Mouse (Mus musculus) right cerebral cortex, adult 18-20 months (tissue): ENCODE results near the gene Fzd5.

ENCODE experiments used
- DNase-seq: peaks from one replicate; pipeline ENCODE4 v3.0.0; 2022; ENCODE audit warnings: mixed read lengths

Gene Fzd5

GRCm38 (mm10) chr1:64733453-64734245 lies 3.9 kb downstream of the Fzd5 start:
- no peak for DNase-seq

DNA sequence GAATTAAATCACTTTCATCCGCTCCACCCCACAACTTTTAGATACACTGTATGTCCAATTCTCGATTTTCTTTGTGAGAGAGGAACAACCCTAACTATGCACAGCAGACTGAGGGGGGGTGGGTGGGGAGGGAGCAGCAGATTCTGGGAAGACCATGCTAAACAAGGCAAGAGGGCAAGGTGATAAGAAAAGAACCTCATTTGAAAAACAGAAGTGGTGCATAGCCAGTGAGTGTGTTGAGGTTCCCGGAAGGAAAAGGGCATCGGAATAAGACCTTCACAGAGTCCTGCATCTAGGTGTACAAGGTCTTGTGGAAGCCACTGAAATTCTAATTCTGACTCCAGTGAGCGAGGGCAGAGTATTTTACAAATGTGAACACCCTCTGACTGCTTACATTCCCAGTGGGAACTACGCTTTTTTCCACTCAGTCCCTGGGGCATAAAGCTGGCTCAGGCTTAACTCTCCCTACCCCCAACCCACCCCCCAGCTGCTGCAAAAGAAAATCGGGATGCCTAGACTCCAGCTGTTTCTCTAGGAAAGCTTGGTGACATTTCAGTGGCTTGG lies 4.8 kb downstream of the Fzd5 start:
- DNase-seq = no peak

- DNase-seq = no peak
Measured at GRCm38 (mm10) chr1:64732161-64732560, 5.4 kb downstream of the Fzd5 start.

DNA sequence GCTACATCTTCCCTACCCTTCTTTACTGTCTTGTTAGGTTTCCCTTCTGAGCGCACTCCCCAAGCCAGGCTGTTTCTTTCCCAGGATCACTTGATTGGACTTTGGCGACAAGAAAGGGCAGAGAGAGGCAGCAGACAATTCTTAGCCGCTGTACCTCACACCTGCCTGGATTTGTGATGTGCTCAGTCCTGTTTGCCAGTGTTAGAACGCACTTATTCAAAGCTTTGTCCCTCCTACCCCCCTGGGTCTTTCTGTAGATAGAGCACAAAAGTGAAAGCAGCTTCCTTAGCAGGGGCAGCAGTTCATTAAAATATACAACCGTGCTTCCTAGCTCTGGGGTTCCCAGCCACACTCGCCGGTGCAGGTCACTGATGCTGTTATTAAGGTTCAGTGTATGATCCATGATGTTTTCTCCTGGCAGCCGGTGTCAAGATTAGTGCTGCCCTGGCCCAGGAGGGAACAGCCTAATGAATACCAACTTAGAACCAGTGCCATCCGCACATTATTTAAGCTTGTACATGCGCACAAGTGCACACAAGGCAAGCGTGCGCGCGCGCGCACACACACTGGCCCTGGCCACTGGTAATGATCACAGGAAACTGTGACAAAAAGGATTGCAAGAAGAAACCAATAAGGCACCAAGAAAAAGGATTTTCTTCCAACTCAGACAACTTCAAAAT lies 6.1 kb downstream of the Fzd5 start:
- DNase-seq = no peak

GRCm38 (mm10) chr1:64730046-64730445 lies 7.5 kb downstream of the Fzd5 start:
- no peak for DNase-seq

GRCm38 (mm10) chr1:64721034-64721587 lies 16.4 kb downstream of the Fzd5 start:
- DNase-seq = no peak

DNA sequence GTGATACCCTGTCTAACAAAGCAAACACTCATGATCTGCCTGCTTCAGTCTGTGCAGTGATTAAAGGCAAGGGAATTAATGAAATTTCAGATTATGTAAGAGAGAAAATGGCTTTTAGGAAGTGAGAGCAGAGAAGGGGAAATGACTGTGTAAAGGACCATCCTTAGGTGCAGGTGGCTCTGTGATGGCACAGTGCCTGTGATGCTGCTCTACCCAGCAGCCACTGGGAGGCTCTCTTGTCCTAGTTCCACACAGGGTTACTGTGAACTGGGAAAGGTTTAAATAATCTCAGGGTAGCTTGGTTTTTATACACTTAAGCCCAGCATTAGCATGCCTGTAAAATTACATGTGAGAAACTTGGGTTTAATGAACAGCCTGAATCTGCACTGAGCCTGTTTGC lies 20.0 kb downstream of the Fzd5 start:
- DNase-seq = peak; percentile 70

- no peak for DNase-seq
Measured at GRCm38 (mm10) chr1:64716589-64717304, 20.8 kb downstream of the Fzd5 start.

- no peak for DNase-seq
Measured at GRCm38 (mm10) chr1:64715458-64715857, 22.1 kb downstream of the Fzd5 start.

DNA sequence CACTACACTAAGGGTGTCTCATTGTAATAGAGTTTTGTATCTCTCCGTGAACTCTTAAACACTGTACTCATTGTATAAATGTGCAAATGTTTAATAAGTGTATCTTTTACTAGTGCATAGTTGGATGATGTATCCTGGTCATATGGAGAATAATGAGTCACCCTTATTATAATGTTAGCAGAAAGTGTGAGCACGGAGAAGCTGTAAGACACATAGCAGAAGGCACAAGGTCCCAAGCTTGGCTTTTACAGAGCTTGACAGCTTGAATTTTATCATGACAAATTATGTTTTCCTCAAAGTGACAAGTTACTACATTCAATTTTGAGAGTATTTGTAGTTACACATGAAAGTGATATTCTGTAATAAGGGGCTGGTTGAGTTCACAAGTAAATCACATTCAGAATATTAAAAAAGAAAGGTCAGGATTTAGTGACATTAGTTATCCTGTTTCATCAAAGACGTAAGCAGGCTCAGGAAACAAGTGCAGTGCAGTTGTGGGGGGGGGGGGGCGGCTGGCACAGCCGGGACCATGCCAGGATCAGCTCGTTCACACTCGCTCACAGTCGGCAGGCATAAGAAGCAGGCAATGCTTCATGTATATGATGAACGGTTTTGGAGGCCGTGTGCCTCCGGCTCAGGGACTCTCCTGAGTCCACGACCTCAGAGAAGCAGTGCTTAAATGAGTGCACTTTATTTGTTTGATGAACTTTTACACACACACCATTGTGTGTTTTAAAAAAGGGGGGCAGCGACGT lies 25.4 kb downstream of the Fzd5 start:
- no peak for DNase-seq

DNA sequence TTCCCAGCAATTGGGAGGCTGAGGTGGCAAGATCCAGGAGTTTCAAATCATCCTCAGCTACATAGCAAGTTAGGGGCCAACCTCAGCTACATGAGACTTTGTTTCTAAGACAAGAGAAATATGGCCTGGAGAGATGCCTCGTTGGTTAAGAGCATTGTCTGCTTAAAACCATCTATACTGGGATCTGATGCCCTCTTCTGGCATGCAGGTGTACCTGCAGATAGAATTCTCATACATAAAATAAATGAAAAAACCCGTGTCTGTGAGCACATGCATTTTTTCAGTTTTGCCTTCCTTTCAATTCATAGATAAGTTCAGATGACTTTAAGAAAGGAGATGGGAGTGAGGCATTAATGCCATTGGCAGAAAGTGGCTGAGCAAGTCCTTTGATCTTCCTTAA lies 27.7 kb downstream of the Fzd5 start:
- no peak for DNase-seq

- no peak for DNase-seq
Measured at GRCm38 (mm10) chr1:64706610-64707009, 30.9 kb downstream of the Fzd5 start.

GRCm38 (mm10) chr1:64705230-64705629 lies 32.3 kb downstream of the Fzd5 start:
- peak; percentile 70 for DNase-seq

- DNase-seq = no peak
Measured at GRCm38 (mm10) chr1:64701780-64702179, 35.8 kb downstream of the Fzd5 start.

DNA sequence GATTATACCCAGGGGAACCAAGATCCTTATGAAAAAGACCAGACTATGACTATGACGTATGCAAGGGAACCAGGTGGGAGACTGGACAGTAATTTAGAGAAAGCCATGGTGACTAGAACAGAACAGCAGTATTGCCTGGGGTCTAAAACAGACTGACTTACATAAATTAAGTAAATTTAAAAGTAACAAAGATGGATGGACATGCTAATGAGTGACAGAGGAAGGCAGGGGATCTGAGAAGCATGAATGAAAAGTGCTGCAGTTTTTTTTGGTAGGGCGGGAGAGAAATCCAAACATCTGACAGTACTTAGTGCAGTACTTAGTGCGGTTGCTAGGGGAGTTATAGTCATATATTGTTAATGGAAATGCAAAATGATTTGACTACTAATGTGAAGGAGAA lies 42.4 kb downstream of the Fzd5 start:
- DNase-seq = no peak

DNA sequence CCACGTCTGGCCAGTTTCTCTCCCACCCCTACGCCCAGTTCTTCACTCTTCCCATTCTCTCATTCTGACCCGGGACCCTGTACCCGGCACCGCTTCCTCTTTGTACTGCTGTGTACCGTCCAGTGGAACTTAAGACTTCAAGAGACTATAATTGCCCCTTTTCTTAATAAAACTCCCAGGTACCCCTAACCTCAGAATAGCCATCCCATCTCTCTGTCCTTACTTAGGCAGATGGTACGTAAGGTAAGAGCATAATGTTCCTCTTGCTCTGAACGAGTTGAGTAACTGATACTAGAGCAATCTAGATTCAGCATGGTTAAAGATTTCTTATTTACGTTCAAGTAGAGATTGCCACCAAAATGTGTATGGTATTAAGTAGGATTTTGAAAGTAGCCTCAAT lies 46.0 kb downstream of the Fzd5 start:
- no peak for DNase-seq

DNA sequence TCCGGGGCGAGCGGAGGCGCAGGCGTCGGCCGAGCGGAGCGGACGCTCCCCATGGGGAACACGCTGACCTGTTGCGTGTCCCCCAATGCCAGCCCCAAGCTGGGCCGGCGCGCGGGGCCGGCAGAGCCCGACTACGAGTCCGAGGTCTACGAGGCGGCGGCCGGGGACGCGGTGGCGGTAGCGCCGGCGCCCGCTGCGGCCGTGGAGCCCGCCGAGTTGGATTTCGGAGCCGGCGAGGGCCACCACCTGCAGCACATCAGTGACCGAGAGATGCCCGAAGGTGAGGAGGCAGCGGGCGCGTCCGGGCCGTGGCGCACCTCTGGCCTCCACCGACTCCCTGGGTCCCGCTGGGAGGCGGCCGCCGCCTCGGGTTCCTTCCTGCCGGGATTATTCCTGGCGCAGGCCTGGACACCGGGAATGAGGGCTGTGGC lies 46.4 kb downstream of the Fzd5 start:
- no peak for DNase-seq

DNA sequence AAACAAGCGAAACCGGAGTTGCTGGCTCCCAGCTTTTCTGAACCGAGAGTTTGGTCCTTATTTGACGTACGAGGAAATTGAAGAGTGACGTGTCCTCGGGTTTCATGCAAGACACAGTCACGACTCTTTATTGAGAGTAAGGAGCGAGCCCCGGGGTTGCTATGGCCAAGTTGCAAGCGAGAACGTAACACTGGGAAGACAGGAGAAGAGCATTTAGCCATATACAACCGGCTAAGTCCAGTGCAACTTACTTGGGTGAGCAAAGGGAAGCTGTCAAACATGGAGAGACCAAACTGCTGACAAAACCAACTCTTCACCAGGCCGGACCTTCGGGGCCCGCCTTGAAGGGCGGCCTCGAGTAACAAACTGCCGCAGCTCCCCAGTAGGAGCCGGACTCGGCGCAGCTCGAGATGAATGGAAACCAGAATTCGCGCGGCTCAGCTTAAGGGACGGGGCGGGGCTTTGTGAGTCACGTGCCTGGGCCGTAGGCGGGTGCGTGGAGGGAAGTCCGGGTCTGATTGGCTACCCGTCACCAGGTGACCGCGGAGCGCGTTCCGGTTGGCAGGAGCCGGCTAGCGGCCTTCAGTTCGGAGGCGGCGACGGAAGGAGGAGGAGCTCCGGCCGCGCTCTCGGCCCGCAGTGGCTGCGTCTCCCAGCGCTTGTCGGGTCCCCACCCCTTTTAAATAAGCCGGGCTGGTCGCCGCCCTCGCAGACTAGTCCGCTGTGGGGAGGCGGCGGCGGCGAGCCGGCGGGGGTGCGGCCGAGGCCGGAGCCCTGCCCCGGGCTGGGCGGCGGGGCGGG lies 47.1 kb downstream of the Fzd5 start, which contains the start of gene Ccnyl1:
Gene Ccnyl1, plus strand, starts transcription at position 243 of the 801 bp plus-strand sequence.
- peak; percentile 99 for DNase-seq

DNA sequence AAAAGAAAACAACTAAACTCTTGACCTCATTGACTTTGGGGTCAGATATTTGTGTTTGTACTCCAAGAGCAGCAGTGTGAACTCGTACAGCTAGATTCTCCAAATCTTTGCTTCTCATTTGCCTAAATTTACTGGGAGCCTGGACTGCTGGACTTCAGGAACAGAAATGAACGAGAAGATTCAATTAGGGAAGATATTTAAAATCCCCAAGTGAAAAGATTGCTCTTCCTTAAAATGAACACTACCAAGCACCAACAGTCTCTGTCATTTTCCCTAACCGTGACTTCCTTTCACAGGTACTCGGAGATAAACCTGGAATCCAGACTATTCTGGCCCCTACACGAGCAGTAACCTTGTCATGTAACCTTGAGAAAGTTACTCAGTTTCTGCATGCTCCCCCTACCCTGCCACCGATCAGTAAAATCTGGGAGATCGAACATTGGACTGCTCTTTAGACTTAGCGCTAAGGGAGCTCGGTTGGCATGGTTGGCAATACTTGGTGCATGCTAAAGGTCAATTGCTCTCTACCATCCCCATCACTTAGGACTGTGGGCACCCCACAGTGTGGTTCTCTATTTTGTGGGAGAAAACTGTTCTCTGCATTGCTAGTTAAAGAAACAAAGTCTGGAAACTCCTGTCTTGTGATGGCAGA lies 47.9 kb downstream of the Fzd5 start:
- DNase-seq = no peak

DNA sequence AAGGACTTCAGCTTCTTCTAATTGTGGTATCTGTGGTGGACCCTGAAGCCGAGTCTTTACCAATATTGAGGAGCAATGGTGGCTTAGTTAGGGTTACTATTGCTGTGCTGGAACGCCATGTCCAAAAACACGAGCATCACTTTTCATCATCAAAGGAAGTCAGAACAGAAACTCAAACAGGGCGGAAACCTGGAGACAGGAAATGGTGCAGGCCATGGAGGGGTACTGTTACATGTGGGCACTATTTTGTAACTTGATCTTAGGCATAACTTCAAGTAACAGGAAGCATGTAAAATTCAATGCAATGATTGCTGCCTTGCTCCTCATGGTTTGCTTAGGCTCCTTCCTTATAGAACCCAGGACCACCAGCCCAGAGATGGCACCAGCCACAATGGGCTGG lies 49.5 kb downstream of the Fzd5 start:
- no peak for DNase-seq

DNA sequence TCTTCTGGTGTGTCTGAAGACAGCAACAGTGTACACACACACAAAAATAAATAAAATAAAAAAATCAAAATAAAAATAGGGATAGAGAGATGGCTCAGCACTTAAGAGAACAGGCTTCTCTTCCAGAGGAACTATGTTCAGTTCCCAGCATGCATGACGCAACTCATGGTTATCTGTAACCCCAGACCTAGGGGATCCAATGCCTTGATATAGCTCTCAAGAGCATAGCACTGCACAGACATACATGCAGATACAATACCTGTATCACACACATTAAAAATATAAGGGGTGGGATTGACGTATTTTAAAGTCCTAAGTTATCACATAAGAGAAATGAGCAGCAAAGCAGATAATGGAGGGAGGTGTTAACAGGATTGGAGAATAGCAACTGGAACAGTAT lies 53.1 kb downstream of the Fzd5 start:
- DNase-seq = no peak
